Mouse (Mus musculus) kidney, postnatal 14 days (tissue): ENCODE results near the gene Pus1.
A peak's percentile ranks its signal among the peaks of the same experiment; 100 is the strongest.
"Not testable (repeated sequence)": the region's sequence is repeated elsewhere in the genome, so short reads cannot be mapped to it uniquely, and the experiment has no call there.

ENCODE experiments used
- DNase-seq: peaks from one replicate; pipeline ENCODE4 v3.0.0; 2022; ENCODE audit warnings: mixed read lengths

The Pus1 gene

DNA sequence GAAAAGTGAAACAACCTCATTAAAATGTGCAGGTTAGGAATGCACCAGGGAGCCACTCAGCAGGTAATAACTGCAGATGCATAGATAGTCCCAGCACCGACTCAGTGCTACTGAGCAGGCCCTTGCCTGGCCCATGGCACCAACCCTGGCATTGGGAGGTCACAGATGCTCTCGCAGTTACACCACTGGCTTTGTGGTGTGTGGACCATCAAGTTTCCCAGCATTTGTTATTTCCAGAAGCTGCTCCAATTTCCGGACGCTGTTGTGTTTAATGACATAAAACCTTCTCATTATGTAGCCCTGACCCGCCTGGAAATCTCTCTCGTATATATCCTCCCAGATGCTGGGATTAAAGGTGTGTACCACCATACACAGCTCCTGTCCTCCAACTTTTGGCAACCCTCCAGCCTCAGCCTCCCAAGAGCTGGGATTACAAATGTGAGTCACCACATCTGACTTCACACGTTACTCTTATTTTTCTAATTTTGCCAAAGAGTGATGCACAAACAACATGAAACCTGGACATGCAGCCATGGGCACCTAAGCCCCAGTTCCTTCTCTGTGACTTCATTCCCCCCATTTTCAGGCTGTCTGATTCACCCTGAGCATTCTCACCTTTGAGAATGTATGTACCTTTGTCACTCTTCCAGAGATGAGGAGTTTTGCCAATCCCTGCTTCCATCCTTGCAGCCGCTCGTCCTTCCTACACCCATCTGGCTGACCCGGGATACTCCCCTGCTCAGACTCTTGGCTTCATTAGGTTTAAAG is 486 bp upstream of the Pus1 start:
- DNase-seq, result no peak

DNA sequence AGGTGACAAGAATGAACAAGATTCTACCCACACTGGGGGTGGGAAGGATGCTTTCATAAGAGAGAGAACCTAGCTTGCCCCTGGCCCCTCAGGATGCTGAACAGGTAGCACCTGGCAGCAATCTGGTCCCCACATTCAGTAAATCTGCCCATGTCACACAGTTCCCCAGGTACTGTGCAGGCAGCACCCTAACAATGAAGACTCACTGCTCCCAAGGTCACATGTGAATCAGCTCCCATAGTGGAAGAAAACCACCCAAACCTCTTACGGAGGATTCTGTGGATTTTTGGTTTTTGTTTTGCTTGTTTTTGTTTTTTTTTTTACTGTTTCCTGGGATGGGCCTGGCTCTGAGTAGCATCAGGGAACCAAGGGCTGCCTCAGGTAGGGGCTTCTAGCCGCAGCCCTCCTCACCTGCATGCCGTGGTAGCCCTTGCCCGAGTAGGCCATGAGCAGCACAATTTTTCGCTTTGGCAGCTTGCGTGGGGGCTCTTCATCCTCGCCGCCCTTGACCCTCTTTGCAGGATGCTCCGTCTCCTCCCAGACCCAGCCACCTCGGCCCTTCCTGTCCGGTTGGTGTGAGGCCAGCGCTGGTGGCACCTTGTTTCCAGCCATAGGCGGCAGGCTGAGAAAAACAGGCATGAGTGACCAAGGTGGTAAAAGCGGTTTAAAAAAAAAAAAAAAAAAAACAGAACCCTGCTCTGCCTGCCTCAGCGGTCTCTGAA is 1.0 kb downstream of the Pus1 start:
- DNase-seq, result no peak

DNA sequence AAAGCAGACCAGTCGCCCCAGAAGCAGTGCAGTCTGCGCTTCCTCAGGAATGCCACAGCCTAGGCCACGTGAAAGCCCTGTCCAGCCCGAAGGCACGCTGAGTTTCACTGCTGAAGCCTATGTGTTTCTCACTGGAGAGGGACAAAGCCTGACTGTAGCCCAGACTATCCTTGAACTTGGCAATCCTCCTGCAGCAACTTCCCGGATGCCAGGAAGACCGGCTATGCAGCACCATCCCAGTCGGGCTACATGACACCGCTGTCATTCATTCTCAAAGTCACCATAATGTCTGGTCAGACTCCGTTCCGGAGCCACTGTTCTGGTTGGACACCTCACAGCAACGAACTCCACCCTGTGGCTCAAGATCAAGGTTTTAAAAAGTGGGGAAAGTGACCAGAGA is 2.2 kb downstream of the Pus1 start:
- DNase-seq, result no peak

DNA sequence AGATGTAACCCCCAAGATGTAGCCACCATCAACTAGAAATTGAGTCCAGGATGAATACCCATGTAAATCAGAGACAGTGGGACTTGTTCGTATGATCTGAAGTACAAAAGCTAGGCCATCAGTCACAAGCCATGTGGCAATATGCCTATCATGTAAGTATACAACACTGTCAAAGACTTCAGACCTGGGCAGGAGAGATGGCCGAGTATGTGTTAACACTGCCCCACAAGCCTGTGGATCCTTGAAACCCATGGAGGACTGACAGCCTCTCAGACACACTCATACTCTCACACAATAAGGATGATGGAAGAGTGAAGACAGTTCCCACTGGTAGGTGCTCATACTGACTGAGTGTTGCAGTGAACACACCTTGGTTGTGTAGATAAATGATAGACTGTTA is 4.3 kb downstream of the Pus1 start:
- DNase-seq, result no peak

DNA sequence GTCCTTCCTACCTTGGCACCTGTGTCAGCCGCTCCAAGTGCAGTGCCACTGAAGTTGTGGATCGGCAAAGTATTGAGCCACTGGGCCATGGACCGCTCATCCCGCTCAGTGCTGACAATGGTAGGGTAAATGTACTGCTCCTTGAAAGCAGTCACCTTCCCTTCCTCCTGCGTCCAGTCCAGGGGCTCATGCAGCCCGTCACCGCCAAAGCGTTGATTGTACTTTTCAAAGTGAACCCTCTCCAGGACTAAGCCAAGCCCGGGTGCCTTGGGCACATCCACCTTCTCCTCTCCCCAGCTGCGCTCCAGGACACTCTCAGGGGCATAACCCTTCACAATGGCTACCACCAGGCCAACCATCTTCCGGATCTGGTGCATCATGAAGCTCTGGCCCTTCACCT is 5.9 kb downstream of the Pus1 start:
- no peak for DNase-seq

DNA sequence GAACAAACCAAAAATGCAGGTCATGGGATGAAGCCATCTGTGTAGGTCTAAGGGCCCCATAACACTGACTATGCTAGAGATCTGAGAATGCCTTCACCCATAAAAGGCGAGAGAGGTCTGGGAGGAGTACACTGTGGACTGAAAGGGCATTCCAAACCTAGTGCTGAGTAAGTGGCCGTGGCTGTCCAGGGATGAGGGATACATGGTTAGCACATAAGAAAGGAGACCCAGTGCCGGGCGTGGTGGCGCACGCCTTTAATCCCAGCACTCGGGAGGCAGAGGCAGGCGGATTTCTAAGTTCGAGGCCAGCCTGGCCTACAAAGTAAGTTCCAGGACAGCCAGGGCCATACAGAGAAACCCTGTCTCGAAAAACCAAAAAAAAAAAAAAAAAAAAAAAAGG is 7.5 kb downstream of the Pus1 start:
- not testable (repeated sequence) for DNase-seq

DNA sequence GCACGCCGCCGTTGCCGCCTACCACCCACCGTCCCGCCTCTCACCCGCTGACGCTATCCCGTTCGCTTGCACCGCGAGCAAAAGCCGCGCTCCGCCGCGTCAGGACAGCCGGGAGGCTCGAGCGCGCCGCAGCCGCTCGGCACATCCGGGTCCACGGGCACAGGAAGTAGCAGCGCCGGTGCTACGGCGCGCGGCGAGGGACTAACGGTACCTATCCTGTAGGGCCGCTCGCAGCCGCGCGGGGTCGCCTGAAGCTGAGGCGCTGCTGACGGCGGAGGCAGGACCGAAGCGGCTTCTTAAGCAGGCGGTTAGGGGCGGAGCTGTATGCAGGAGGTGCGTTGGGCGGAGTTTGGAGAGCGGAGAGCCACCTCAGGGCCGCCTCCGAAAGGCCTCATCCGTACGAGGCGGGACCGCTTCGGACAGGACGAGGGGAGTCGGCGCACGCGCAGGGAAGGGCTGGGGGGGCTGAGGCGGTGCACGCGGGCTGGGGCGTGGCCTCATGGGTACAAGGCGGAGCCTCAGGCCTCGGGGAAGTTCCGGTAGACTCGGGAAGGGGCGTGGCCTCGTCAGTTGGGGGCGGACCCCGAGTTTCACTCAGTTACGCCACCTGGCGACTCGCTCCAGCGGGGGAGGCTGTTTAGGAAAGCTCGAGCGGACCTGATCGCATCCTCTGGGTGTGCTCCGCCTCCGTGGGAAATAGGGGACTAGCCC is 9.9 kb downstream of the Pus1 start, which contains the start of gene Ep400:
Ep400 (minus strand) TSS at position 270 of the 711 bp plus-strand sequence.
- DNase-seq, result peak; percentile 100

DNA sequence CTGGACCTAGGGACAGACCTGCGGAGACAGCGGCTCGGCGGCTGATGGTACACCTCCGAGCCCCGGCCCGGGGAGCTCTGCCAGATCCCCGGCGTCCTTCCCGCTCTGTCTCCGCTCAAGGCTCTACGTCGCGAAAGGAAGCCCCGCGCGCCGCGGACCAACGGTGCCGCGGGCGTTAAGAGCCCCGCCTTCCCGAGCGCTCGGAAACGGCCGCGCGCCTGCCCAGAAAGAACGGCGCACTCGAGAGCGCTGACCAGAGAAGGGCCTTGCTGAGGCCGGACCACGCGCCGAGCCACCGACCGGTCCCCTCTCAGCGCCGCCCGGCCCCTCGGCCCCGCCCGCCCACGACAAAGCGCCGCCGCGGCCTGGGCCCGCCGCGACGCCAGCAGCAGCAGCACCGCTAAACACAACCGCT is 10.4 kb downstream of the Pus1 start:
- DNase-seq, result no peak

DNA sequence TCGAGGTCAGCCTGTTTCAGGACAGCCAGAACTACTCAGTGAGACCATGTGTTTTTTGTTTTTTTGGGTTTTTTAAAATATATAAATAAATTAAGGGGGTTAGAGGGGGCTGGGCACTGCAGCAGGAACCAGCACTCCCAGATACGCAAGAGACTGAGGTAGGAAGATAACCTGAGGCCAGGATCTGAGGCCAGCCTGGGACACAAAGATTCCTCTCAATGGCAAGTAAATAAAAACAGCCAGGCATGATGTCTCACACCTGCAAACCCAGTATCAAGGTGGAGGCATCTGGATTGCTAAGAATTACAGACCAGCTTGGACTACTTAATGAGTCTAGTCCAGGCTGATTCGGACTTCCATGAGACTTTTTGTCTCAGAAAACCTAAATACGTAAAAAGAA is 11.2 kb downstream of the Pus1 start:
- no peak for DNase-seq

DNA sequence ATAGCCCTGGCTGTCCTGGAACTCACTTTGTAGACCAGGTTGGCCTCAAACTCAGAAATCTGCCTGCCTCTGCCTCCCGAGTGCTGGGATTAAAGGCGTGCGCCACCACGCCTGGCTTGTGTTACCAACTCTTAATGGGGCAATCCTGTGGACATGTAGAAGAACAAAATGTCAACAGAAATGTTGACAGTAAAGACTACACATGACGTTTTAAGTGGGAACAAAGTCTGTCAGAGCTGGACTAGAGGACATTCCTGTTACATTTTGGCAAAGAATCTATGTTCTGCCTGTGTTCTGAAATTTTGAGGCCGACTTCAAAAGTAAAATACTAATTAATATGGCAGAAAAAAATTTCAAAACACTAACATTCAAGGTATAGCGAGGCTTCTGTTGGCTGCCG is 16.6 kb downstream of the Pus1 start:
- DNase-seq, result no peak

DNA sequence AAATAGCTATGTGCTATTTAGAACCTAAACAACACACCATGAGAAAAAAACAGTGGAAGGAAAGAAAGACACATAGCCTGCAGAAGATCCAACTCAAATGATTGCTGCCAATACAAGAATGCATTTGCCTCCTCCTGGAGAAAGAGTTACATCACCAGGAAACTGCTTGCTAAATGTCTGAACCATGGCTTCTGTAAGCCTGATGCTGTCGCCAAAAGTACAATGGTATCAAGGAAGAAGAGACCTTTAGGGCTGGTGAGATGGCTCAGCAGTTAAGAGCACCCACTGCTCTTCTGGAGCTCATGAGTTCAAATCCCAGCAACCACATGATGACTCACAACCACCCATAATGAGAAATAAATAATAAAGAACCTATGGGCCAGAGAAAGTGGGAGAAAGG is 35.4 kb downstream of the Pus1 start:
- no peak for DNase-seq

DNA sequence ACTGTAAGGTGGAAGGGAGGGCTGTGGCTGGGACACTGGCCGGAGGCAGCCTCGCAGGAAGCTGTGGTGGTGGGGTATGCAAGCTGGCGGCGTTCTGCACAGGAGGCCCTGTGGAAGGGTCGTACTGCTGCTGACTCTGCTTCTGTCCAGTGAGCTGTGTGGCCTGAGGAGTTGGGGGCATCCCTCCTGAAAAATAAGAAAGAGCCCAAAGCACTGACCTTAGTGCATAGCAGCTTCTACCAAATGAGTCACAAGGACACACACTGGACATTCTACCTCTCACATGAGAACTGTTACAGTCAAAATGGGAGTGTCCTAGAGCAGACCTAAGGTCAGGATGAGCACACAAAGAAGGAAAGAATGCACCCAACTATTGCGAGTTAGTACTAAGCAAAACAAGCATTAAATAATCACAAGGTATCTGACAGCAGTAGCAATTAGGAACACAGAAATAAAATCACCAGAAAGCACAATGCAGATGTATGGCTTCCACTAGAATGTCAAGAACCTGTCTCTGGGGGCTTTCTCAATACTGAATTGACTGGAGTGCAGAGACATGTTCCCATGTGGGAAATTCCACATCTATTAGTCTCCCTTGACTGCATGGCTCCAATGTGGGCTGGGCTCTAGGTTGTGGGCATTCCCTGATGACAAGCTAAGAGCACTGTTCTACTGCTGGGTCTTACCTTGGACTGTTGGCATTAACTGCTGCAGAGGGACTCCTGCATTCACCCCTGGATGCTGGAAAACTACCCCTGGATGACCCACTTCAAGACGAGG is 40.8 kb downstream of the Pus1 start:
- no peak for DNase-seq

DNA sequence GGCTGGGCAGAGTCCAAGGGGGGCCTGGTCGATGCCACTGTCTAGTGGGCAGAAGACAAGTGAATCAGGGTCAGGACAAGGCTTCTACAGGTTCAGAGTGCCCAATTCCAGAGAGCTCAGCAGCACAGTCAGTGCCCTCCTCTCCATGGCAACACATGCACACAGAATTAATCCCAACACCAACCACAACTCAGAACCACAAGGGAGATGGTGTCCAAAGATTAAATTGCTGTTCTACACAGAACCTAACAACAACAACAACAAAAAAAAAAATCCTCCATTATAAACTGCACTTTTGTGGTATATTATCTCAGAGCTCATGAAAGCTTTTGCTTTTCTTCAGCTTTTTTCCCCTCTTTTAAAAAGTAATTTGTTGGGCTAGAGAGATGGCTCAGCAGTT is 44.9 kb downstream of the Pus1 start:
- DNase-seq, result no peak

DNA sequence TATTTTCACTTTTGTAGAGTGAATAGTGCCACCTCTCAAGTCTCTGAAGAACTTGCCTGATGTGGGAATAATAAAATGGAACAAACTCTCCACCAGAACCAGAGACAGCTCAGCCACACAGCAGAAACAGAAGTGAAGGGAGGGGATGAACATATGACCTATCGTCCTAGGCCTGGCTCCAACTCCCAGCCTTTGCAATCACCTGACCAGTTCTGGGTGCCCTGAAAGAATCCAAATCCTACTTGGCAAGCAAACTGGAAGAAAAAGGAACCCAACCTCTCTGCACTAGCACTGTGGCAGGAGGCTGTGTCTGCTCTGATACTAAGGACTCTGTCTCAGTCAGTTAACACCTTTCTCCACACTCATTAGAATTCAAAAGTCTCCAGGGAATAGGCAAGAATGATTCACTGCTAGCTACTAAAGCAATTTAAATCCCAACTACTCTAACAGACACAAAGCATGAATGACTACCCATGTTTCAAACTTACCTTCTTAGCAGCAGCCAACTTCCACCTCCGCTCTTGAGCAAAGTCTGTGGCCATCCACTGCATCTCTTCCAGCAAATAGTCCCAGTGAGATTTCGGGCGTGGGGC is 47.1 kb downstream of the Pus1 start:
- DNase-seq, result no peak

DNA sequence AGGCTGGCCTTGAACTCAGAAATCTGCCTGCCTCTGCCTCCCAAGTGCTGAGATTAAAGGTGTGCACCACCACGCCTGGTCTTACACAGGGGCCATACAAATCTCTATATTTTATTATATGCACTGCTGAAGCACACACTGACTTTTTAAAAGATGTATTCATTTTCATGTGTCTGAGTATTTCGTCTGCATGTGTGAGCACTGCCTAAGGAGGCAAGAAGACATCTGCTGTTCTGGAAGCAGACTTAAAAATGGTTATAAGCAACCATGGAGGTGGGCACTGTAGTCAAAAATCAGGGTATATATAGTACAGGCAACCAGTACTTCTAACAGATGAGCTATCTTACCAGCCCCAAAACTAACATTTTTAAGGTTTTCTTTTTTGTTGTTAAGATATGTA is 49.2 kb downstream of the Pus1 start:
- DNase-seq, result no peak

DNA sequence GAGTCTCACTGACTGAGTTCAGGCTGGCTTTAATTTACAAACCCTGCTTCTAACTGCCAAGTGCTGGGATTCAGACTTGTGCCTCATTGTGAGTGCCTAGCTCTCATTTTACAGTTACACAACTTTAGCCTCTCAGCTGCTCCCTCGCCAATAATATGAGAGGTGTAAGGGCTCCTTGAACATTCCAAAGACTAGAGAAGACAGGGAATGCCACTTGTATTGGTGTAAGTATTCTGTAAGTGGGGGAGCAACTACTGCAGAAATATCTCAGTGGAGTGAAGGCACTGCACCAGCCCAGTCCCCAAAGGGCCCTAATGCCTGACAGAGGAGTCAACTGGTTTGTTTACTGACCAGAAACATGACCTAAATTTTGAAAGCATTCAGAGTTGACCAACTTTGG is 52.6 kb downstream of the Pus1 start:
- no peak for DNase-seq
